Mouse (Mus musculus) kidney, adult 18-20 months (tissue): ENCODE results near the gene Serpina16.
"Not testable (repeated sequence)": the region's sequence is repeated elsewhere in the genome, so short reads cannot be mapped to it uniquely, and the experiment has no call there.

Experiments
- DNase-seq: peaks from one replicate; pipeline ENCODE4 v3.0.0; 2021

Serpina16 gene

GRCm38 (mm10) chr12:103676039-103676438, at the start of gene Serpina16:
Serpina16 (minus strand) TSS chr12:103676139.
- DNase-seq: no peak

GRCm38 (mm10) chr12:103711537-103711936, 35.6 kb upstream of the Serpina16 start:
- DNase-seq: no peak

- no peak for DNase-seq
These were observed 34.5 kb upstream of the Serpina16 start for GRCm38 (mm10) chr12:103710405-103710804.

GRCm38 (mm10) chr12:103706113-103706512, 30.2 kb upstream of the Serpina16 start:
- no peak for DNase-seq

- DNase-seq: no peak
These were observed 29.6 kb upstream of the Serpina16 start for GRCm38 (mm10) chr12:103705547-103705946.

- no peak for DNase-seq
These were observed 24.3 kb upstream of the Serpina16 start for GRCm38 (mm10) chr12:103700144-103700750.

- DNase-seq: no peak
These were observed 19.5 kb upstream of the Serpina16 start, which contains the start of gene Serpina1f for GRCm38 (mm10) chr12:103695429-103695828. Serpina1f (minus strand) TSS chr12:103695529.

- DNase-seq: no peak
These were observed 12.4 kb upstream of the Serpina16 start for GRCm38 (mm10) chr12:103688221-103688814.

- no peak for DNase-seq
These were observed 11.1 kb upstream of the Serpina16 start for GRCm38 (mm10) chr12:103687021-103687420.

- no peak for DNase-seq
These were observed 10.1 kb upstream of the Serpina16 start for GRCm38 (mm10) chr12:103686050-103686449.

GRCm38 (mm10) chr12:103685386-103685785, 9.4 kb upstream of the Serpina16 start:
- DNase-seq: no peak

GRCm38 (mm10) chr12:103683775-103684174, 7.8 kb upstream of the Serpina16 start:
- no peak for DNase-seq

- no peak for DNase-seq
These were observed 5.8 kb upstream of the Serpina16 start for GRCm38 (mm10) chr12:103681739-103682138.

GRCm38 (mm10) chr12:103681169-103681568, 5.2 kb upstream of the Serpina16 start:
- DNase-seq: no peak

GRCm38 (mm10) chr12:103679853-103680252, 3.9 kb upstream of the Serpina16 start:
- not testable (repeated sequence) for DNase-seq

GRCm38 (mm10) chr12:103673179-103673578, 2.8 kb downstream of the Serpina16 start:
- DNase-seq: no peak

GRCm38 (mm10) chr12:103671483-103671882, 4.5 kb downstream of the Serpina16 start:
- no peak for DNase-seq

- no peak for DNase-seq
These were observed 5.0 kb downstream of the Serpina16 start for GRCm38 (mm10) chr12:103670964-103671363.

GRCm38 (mm10) chr12:103670344-103670743, 5.6 kb downstream of the Serpina16 start:
- no peak for DNase-seq

GRCm38 (mm10) chr12:103665286-103665685, 10.7 kb downstream of the Serpina16 start:
- DNase-seq: no peak

- DNase-seq: not testable (repeated sequence)
These were observed 13.9 kb downstream of the Serpina16 start for GRCm38 (mm10) chr12:103662053-103662452.

GRCm38 (mm10) chr12:103660076-103660475, 15.9 kb downstream of the Serpina16 start:
- no peak for DNase-seq

- DNase-seq: no peak
These were observed 16.8 kb downstream of the Serpina16 start for GRCm38 (mm10) chr12:103659171-103659570.

- no peak for DNase-seq
These were observed 17.9 kb downstream of the Serpina16 start for GRCm38 (mm10) chr12:103657991-103658390.
